Mouse (Mus musculus) WW6 (cell line): ENCODE results near the gene Nectin4.
"Not testable (repeated sequence)": the region's sequence is repeated elsewhere in the genome, so short reads cannot be mapped to it uniquely, and the experiment has no call there.

Source experiments
- DNase-seq: peaks from one replicate; pipeline ENCODE4 v3.0.0-alpha.2; 2013; ENCODE audit warnings: low read depth, low spot score

The Nectin4 gene

DNA sequence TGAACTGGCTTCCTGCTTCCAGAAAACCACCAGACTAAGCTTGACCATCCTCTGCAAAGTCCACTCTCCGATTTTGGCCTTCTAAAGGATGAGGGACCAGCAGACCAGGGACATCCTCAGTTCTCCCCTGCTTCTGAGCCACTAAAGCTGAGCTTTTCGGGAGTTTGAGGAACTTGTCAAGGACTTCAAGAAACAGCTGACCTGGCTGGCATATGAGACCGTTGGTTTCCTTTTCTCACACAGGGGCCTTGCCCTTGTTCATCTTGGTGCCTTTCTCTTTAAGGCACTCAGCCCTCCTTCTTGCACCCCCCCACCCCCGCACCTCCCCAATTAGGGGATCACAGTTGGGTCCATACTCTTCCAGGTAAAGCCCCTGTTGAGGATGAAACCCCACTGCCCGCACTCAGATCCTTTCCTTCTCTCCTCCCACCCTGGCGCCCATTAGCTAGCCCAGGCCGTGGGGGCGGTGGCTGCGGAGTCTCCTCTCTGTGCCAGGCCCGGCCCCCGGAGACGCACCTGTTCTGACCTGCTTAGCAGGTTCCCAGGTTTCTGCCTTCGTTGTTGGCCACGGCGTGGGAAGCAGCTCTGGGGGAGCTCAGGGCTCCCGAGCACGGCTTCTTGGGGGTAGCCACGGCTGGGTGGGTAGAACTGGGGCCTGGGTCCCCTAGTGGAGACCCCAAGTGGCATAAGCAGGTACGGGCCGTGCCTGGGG lies at the start of gene Nectin4:
Gene Nectin4 (plus strand): TSS at position 255 of the 712 bp plus-strand sequence.
- no peak for DNase-seq

DNA sequence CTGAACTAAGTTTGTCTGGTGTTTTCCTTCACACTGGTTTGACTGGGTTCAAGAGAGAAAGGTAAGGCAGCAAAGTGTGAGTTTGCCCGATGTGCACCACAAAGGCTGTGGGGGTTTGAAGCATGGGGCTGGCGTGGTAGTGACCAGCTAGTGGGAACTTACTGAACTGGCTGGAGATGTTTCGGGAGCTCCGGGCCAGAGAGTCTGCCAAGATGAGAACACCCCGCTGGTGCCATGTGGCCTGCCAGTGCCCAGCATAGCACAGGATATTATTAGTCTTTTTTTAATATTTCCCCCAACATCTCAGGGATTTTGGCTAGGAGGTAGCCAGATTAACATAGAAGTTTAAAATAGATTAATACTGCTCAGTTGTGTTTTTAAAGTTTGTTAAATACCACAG lies 49.7 kb upstream of the Nectin4 start:
- DNase-seq = no peak

DNA sequence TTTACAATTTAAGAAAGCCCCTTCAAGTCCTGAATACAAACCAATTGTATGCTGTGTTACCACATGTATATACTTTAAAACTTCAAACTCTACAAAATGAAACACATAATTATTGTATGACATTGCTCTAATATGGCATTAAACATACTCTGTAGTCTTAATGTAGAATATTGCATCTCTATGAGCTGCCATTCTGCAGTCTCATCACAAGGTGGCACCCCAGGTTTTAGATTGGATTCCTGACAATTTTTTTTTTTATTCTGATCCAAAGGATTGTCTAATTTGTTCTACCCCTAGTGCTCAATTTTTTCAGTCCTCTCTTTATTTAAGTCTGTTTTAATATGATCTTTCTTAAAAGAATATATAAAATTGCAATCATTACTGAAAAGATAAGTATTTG lies 48.5 kb upstream of the Nectin4 start:
- no peak for DNase-seq

DNA sequence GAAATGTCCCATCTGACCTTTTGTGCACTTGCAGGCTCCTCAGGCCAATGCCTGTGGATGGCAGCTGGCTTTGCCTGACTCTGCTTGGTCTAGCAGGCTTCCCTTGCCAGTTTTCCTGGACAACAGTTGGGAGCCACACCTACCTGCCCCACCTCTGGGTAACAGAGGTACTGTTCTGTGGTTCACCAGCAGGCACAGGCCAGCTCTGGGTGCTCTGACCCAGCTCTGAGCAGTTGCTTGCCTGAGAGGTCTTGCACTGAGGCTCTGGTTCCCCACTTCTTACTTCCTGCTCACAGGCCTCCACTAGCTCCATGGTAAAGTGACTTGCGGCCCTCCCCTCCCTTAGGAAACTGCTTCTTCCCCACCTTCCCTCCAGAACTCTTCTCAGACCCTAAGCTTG lies 47.9 kb upstream of the Nectin4 start:
- no peak for DNase-seq

DNA sequence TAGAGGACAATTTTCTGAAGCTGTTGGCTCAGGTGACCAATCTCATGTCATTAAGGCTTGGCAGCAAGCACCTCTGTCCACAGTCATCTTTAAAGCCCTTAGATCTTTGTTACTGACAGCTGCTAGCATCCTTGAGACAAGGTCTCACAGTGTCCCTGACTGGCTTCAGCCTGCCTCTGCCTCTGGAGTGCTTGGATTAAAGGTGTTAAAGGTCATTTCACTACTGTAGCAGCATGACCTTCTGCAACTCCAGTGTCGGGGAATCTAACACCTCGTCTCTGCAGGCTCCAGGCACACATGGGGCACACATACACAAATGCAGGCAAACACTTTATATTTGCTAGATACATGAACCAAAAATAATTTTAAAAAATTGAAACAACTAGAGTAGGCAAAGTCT lies 44.3 kb upstream of the Nectin4 start:
- DNase-seq = no peak

DNA sequence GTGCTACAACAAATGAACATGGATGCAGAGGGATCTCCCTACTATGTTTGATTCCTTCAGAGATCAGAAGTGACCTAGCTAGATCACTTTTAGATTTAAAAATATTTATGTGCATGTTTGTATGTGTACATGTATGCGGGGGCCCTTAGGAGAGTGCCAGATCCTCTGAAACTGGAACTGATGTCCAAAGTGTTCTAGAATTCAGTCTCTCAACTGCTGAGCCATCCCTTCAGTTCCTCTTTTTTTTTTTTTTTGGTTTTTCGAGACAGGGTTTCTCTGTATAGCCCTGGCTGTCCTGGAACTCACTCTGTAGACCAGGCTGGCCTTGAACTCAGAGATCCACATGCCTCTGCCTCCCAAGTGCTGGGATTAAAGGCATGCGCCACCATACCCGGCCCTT lies 43.3 kb upstream of the Nectin4 start:
- DNase-seq = not testable (repeated sequence)

DNA sequence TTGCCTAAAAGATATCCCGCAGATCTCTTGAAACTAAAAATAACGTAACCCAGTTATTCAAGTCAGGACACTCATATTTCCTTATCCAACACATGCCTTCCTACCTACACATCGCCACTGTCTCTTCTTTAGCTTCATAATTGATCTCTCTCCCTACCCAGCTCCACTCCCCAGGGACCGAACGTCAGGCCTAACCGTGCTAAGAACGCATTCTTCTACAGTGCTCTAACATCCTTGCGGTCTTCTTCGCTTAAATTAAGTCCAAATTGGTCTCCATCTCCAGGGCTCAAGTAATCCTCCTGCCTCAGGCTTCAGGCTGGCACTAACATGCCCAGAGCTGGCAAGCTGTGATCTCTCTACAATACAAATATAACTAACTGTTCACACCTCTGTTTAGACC lies 41.7 kb upstream of the Nectin4 start:
- no peak for DNase-seq

DNA sequence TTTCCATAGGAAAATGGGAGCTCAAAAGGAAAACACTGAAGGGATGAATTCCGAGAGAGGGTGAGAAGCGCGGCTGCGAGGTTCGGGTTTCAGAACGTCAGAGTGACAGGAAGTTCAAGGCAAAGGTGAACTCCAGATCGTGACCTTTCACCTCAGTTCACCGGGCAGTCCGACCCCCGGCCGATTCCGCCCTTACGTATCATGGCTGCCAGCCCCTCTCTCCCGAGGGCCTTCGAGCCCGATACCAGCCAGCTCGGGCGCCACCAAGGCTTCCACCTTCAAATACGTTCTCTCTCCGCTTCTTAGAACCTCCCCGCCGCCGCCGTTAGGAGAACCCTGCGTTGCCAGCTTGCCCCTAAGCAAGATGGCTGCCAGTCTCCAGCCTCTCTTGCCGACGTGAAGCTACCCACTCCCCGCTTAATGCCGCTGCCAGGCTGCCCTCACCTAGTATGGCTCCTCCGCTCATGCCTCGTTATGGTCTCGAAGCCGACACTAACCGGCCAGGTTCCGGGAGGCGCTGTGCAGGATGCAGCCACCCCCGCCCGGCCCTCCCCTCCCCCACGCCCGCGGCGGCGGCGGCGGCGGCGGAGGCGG lies 41.0 kb upstream of the Nectin4 start, which contains the start of gene Dedd:
Gene Dedd (plus strand): TSS at position 307 of the 594 bp plus-strand sequence.
- peak; percentile 71 for DNase-seq

DNA sequence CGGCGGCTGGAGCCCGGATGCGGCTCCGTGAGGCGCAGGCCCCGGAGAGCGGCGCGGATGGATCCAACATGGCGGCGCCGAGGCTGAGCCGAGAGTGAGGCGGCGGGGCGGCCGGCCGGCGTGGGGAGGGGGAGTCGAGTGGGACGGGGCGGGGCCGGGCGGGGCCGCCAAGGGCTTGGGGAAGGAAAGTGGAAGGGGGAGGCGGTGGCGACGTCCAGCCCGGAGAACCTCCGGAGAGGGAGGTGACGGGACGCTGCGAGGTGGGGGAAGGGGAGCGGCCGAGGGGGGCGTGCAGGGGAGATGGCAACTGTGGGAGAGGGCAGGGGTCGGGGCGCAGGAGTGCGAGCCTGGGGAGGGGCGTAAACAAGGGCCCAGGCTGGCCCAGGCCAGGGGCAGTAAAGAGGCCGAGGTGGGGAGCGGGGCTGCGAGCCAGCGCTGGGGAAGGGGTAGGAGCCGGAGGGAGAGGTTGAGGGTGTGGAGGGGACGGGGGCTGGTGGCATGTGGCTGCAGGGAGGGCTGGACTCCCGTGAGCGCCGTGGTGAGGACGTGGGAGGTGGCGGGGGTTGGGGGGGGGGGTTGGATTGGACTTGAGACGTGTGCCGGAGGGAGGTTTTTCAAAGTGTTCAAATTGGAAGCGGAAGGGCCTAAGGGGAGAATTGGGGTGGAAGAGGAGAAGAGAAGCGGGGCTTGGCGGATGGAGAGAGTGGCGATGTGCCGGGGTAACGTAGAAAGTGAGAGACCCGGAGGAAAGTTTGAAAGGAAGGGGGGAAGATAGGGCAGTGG lies 40.3 kb upstream of the Nectin4 start:
- peak; percentile 70 for DNase-seq

DNA sequence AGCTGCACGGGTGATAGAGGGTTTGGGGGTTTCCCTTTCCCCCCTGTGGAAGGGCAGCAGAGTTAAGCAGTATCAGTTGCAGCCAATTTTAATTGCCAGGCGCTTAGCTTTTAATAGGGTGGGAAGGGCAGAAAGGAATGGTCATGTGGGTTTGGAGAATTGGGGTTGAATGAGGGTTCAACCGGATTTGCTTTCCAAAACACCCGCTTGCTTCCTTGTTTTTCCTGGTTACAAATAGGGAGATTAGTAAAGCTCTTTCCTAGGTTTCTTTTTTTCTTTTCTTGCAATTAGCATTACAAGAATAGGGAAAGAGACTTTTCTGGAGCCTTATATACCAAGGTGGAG lies 39.7 kb upstream of the Nectin4 start:
- no peak for DNase-seq

DNA sequence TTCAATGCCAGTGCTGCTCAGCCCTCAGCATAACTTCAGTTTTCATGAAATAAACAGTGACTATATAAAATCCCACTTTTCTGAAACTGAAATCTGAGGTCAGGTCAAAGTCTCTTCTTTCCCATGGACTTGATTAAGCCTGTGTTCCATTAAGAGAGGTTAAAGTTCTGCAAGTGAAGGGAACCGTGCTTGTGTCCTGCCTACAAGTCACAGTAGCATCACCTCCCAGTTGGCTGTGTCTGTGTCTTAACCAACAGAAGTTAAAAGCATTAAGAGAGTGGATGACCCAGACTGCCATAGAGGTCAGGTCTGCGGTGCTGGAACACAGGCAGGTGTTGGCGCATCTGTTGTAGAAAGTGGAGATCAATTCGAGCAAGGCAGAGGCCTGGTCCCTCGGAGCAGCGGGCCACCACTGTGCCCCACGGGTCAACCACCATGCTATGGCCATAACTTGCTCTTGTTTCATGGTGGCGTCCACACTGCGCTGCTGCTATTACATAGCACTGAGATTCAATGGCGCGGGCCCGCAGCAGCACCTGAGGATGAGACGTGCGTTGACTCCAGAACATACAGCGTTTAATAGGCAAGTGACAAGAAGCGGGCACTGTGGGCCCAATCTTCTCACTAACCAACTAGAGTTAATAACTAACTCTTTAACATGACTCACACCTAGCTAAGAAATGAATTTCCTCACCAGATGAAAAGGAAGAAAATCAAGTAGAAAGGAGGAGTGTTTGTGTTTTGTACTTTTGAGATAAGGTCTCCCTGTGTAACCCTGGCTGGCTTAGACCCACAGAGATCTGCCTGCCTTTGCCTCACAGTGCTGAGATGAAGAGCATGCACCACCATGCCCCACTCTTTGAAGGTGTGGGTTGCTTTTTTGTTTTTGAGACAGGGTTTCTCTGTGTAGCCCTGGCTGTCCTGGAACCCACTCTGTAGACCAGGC lies 27.4 kb upstream of the Nectin4 start:
- DNase-seq = no peak

DNA sequence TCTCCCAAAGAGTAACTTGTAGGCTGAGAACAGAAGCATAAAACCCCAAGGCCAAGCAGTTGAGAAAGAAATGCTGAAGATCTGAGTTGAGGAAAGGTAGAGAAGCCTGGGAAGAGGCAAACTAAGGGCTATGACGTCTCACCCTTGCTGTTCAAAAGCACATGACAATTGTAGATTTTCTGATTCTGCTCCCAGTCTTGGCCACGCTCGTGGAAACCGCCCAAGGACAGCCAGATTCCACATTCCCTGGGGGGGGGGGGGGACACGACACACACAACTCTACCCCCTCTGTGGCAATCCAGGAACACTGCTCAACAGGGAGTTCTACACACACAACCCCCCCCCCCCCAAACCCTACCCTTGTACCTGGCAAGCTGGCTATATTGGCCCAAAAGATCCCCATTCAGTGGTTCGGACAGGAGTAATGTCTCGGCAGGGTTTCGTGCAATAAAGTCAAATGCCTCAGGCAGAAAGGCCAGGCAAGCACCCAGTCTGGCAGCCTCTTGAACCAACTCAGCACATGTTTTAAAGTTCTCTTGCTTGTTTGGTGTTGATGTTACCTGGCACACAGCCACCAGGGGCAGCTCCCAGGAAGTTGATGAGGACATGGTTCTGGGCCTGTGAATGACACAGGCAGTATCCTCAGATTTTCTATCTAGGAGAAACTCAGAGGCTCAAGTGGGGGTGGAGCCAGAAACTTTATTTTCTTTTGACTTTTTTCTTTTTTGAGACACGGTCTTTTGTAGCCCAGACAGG lies 25.8 kb upstream of the Nectin4 start:
- no peak for DNase-seq

DNA sequence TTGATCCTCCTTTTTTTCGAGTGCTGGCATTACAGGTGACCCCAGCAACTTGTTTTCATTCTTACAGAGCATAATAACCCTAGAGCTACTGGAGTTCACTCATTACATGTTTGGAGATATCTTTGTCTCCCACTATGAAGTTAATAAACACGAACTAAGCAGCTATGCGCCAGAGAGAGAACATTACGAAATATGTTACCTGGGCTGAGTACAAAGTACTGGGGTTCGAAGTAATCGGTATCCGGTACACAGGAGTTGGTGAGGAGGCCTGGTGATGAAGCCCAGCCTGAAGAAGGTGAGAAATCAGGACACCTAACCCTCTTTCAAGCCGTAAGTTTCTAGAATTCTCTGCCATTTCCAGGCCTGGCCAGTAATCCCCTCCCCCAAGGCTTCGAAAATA lies 25.2 kb upstream of the Nectin4 start:
- no peak for DNase-seq

DNA sequence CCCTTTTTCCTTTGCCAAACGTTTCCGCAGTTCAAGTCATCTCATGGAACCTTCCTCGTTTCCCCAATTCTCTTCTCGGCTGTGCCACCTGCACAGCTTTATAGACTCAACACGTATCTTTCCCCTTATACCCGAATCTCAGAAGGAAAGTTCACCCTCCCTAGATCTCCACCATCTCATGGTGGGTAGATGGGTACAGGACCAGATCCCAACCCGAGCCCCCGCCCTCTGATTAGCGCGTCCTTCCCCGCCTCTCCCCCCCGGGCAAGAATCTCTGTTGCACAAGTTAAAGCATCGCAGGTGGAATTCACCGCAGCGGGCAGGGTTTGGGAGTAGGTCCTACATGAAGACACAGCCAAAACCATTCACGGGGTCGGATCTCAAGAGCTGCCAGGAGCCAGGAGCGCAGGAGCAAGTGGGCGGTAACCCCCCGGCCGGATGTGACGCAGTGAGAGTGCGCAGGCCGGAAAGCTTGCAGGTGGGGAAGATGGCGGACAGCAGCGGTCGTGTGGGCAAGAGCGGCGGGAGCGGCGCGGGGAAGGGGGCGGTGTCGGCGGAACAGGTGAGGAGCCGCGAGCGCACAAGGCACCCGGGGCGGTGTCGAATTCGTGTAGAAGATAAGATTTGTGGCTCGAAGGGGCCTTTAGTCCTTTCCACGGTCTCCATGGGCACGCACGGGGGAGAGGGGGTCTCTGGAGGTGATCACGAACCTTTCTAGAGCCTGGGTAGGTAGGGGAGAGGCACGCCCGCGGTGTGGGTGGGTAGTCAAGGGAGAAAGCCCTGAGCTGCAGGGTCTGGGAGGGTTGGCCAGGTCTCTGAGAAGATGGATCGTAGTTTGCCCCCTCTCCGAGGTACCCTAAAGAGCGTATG lies 24.4 kb upstream of the Nectin4 start, which contains the start of the genes Nit1 and Pfdn2:
Gene Nit1 (minus strand): TSS at position 422 of the 870 bp plus-strand sequence.
Gene Pfdn2 (plus strand): TSS at position 446 of the 870 bp plus-strand sequence.
- peak; percentile 80 for DNase-seq

DNA sequence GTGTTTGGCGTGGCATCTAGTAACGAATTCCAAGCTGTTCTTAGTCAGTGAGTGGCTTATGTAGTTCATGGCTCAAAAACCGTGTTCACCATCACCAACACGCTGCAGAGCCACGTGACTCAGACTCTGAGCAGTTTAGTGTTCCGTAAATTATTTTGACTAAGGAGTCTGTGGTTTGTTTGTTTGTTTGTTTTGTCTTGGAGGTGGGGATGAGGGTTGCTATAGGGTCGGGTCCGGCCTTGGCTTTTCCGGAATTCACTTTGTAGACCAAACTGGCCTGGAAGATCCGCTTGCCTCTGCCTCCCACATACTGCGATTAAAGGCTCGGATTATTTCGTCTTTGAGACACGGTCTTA lies 23.8 kb upstream of the Nectin4 start:
- no peak for DNase-seq

DNA sequence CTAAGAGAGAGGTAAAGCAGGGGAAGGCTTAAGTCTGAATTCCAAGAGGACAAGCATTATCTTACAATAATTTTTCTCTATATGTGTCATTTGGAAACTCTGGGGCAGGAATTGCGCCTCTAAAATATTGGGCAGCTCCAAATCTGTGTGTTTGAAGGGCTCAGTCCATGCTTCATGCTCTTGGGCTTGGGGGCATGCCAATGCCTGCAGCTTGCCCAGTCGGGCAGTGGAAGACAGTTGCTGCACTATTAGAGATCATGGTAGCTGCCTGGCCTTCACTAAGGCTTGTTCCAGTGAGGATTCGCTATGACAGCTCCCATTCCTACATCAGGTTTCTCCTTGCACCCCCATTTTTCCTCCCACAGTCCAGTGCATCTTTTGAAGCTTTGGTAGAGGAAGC lies 21.2 kb upstream of the Nectin4 start:
- DNase-seq = no peak

DNA sequence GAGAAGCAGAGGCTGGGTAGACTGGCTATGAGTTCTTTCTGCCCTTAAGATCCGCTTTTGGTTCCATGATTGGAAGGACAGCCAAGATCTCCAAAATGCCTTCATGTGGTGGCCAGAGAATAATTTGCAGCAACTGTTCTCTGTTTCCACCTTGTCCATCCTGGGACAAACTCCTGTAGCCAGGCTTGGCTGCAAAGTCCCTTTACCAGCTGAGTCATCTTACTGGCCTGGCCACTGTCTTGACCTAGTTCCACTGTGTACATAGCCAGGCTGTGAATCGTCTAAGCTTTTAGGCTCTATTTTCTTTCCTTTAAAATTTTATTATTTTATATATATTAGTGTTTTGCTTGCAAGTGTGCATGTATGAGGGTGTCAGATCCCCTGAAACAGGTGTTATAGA lies 20.7 kb upstream of the Nectin4 start:
- no peak for DNase-seq

DNA sequence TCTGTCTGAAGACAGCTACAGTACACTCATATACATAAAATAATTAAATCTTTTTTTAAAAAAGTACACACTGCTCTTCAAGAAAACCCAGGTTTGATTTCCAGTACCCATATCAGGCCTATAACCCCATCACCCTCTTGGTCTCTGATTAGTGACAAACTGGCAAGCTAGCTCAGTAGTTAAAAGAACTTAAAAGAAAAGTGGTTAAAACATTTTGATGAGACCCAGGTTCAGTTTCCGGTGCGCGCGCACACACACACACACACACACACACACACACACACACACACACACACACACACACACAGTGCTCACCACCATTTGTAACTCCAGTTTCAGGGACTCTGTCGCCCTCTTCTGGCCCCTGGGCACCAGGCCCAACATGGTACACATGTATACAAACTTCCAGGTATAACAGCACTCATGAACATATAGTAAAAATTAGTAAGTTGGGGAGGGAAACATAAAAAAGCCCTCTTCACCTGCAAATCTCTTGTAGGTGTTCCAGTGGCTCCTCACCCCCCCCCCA lies 14.0 kb upstream of the Nectin4 start:
- no peak for DNase-seq

DNA sequence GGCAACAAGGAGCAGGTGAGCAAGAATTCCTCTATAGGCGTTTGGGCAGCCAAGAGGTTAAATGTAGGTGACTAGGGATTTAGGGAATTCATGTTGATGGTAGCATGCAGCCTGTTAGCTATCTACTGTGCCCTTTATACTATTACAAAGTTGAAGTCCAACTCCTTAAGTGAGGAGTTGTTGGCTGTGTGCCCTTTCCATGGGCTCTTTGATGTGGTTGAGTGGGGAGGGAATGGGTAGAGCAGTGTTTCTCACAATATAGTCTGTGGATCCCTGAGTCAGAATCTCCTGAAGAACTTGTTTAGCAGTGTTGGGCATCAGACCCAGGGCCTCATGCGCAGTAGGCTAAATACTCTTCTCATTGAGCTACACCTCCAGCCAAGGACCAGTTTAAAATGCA lies 13.1 kb upstream of the Nectin4 start:
- DNase-seq = no peak

DNA sequence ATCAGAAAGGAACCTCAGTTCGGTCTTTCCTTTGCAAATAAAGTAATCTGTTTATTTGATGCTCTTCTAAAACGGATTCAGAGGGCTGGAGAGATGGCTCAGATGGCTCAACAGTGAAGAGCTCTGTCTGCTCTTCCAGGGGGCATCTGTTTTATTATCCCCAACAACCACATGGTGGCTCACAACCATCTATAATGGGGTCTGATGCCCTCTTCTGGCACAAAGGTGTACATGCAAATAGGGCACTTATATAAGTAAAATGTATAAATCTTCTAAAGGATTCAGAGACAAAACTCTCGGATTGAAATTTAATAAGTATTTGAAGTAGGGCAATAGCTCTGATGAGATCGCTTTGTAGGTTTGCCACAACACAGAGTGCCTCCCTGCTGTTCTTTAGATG lies 11.5 kb upstream of the Nectin4 start:
- no peak for DNase-seq
